In genomic region chr15:30709026-30709753, GRCm38 (mm10) we compare ENCODE assay signal across 10 mouse cellular contexts.
A peak's percentile ranks its signal among the peaks of the same experiment; 100 is the strongest.
DNase-seq lines count a peak whose midpoint lies in the region; ATAC-seq and TF ChIP-seq lines count a peak whose summit lies in the region.
"Had no signal": no experiment of that assay in that cellular context is flagged by ENCODE, and none has a peak within 500 bp of the region (broad histone marks: within the 10 kb centered on the region; RNA-seq: fewer than 3 reads in every experiment).

No protein-coding gene starts in this region.

- no peaks in the 10 kb centered on the region for H3K9me3 ChIP-seq in hindbrain, postnatal 0 days (ENCODE audit: low read length)
- H3K9me3 ChIP-seq in neural tube, embryonic 13.5 days: no peaks in the 10 kb centered on the region
- H3K9me3 ChIP-seq in stomach, postnatal 0 days (ENCODE audit: control insufficient read depth, low read length): no peaks in the 10 kb centered on the region
- H3K9me3 ChIP-seq: embryonic facial prominence, embryonic 15.5 days had no signal

- 42% methylated on average over 10 of the region's 10 CpGs for WGBS in hindbrain, postnatal 0 days
- 38% methylated on average over 10 of the region's 10 CpGs for WGBS in neural tube, embryonic 13.5 days
- WGBS in stomach, postnatal 0 days: 84% methylated on average over 10 of the region's 10 CpGs

- TF ChIP-seq CTCF in layer of hippocampus, adult 2 months (conservative IDR thresholded peaks at IDR 0.05): no peak
- TF ChIP-seq CTCF in hindbrain, postnatal 0 days (IDR thresholded peaks at IDR 0.05; ENCODE audit: low read depth): no peak
- TF ChIP-seq CTCF in stomach, postnatal 0 days (IDR thresholded peaks at IDR 0.05; ENCODE audit: low read depth): no peak

- no peak overlapping the region for H3K9ac ChIP-seq in hindbrain, postnatal 0 days (replicated peaks; ENCODE audit: low read length)
- H3K9ac ChIP-seq in neural tube, embryonic 13.5 days: no peak overlapping the region
- no peak overlapping the region for H3K9ac ChIP-seq in stomach, postnatal 0 days (ENCODE audit: low read length)
- H3K9ac ChIP-seq: embryonic facial prominence, embryonic 15.5 days had no signal

- H3K4me3 ChIP-seq in layer of hippocampus, adult 2 months: no peak overlapping the region
- no peak overlapping the region for H3K4me3 ChIP-seq in hindbrain, postnatal 0 days (ENCODE audit: low read length)
- H3K4me3 ChIP-seq in neural tube, embryonic 13.5 days: no peak overlapping the region
- H3K4me3 ChIP-seq in stomach, postnatal 0 days (ENCODE audit: low read depth, low read length): no peak overlapping the region
- H3K4me3 ChIP-seq: embryonic facial prominence, embryonic 15.5 days had no signal

- ATAC-seq in hindbrain, postnatal 0 days: peak; percentile 63; the same call in 1 of the 2 replicates
- ATAC-seq in neural tube, embryonic 13.5 days (ENCODE audit: low read depth): peak; percentile 81
- ATAC-seq in stomach, postnatal 0 days (ENCODE audit: low FRiP score, low TSS enrichment): no peak

- H3K4me2 ChIP-seq in hindbrain, postnatal 0 days (ENCODE audit: low read depth, low read length): no peak overlapping the region
- no peak overlapping the region for H3K4me2 ChIP-seq in neural tube, embryonic 13.5 days
- H3K4me2 ChIP-seq in stomach, postnatal 0 days (replicated peaks; ENCODE audit: low read depth): no peak overlapping the region
- H3K4me2 ChIP-seq: embryonic facial prominence, embryonic 15.5 days had no signal

- no peaks in the 10 kb centered on the region for H3K36me3 ChIP-seq in hindbrain, postnatal 0 days (ENCODE audit: insufficient read depth, low read length)
- no peaks in the 10 kb centered on the region for H3K36me3 ChIP-seq in neural tube, embryonic 13.5 days
- H3K36me3 ChIP-seq in stomach, postnatal 0 days (ENCODE audit: control insufficient read depth, insufficient read depth, low read length): no peaks in the 10 kb centered on the region
- H3K36me3 ChIP-seq: embryonic facial prominence, embryonic 15.5 days had no signal

- 0 out of 2 replicates have a peak overlapping the region, but pooled peaks have one; percentile 49 for H3K27ac ChIP-seq in layer of hippocampus, adult 2 months
- H3K27ac ChIP-seq in hindbrain, postnatal 0 days: no peak overlapping the region
- peak overlapping the region; percentile 54 for H3K27ac ChIP-seq in neural tube, embryonic 13.5 days (replicated peaks)
- H3K27ac ChIP-seq in stomach, postnatal 0 days (replicated peaks): no peak overlapping the region
- H3K27ac ChIP-seq: embryonic facial prominence, embryonic 15.5 days had no signal

- peak in 1 of 2 experiments; percentile 18 for DNase-seq in layer of hippocampus, adult 2 months (ENCODE audit: low spot score in 2 of 2)
- no peak for DNase-seq in layer of hippocampus, adult 11-12 months (ENCODE audit: low spot score)
- peak; percentile 46 to 81 for DNase-seq in frontal cortex, postnatal 36 days (ENCODE audit: low spot score in 2 of 2)
- peak; percentile 16 for DNase-seq in hindbrain, postnatal 0 days (ENCODE audit: low spot score)
- no peak for DNase-seq in c-Kit-positive CD71-positive TER-119-positive erythroid progenitor cells, embryonic 14.5 days (ENCODE audit: low spot score)
- no peak for DNase-seq in lung, postnatal 25 days (ENCODE audit: low spot score)
- no peak for DNase-seq in stomach, postnatal 0 days (ENCODE audit: low spot score)
- DNase-seq: gastrocnemius, postnatal 14 days had no signal

- no peak for TF ChIP-seq EP300 in stomach, postnatal 0 days (optimal IDR thresholded peaks at IDR 0.05)

- no peaks in the 10 kb centered on the region for H3K4me1 ChIP-seq in hindbrain, postnatal 0 days (ENCODE audit: insufficient read depth, low read length)
- H3K4me1 ChIP-seq in neural tube, embryonic 13.5 days (replicated peaks): peaks cover 14% of the 10 kb centered on the region
- no peaks in the 10 kb centered on the region for H3K4me1 ChIP-seq in stomach, postnatal 0 days (replicated peaks; ENCODE audit: control insufficient read depth, insufficient read depth)
- H3K4me1 ChIP-seq: embryonic facial prominence, embryonic 15.5 days had no signal

- no peaks in the 10 kb centered on the region for H3K27me3 ChIP-seq in hindbrain, postnatal 0 days (ENCODE audit: insufficient read depth, low read length)
- H3K27me3 ChIP-seq in neural tube, embryonic 13.5 days: no peaks in the 10 kb centered on the region
- no peaks in the 10 kb centered on the region for H3K27me3 ChIP-seq in stomach, postnatal 0 days (ENCODE audit: control insufficient read depth, insufficient read depth, low read length)
- H3K27me3 ChIP-seq: embryonic facial prominence, embryonic 15.5 days had no signal

Comparison
In these comparisons a context has a peak if more than half of its experiments do, and no peak if none do; other contexts are left out.
1. DNase-seq: peak in frontal cortex, postnatal 36 days (2 of 2) and hindbrain, postnatal 0 days (single experiment); none in layer of hippocampus, adult 11-12 months (single experiment), c-Kit-positive CD71-positive TER-119-positive erythroid progenitor cells, embryonic 14.5 days (single experiment), lung, postnatal 25 days (single experiment) and stomach, postnatal 0 days (single experiment).
2. H3K27ac ChIP-seq: peak in layer of hippocampus, adult 2 months (single experiment) and neural tube, embryonic 13.5 days (single experiment); none in hindbrain, postnatal 0 days (single experiment) and stomach, postnatal 0 days (single experiment).